Mouse (Mus musculus) leukemia stem cell, adult 10-12 weeks (primary cell): ENCODE data around the gene Itih3. TPM values are rescaled to one million over a fixed set of nuclear protein-coding genes. Genes with fewer than 3 reads are reported as not detected.

Experiments
- polyA plus RNA-seq: library from polyadenylated mRNA; stranded (reverse); fragments of >175 nt; gene quantifications from 2 replicates; pipeline ENCODE4 v1.2.3, GENCODE M21; 2012; ENCODE audit warnings: low replicate concordance

Gene Itih3
- 0.17 TPM in 1 of 2 replicates, not detected in the other for polyA plus RNA-seq

GRCm38 (mm10) chr14:30923375-30924105 is at the start of gene Itih3:
Gene Itih3, minus strand, starts transcription at chr14:30923760.

DNA sequence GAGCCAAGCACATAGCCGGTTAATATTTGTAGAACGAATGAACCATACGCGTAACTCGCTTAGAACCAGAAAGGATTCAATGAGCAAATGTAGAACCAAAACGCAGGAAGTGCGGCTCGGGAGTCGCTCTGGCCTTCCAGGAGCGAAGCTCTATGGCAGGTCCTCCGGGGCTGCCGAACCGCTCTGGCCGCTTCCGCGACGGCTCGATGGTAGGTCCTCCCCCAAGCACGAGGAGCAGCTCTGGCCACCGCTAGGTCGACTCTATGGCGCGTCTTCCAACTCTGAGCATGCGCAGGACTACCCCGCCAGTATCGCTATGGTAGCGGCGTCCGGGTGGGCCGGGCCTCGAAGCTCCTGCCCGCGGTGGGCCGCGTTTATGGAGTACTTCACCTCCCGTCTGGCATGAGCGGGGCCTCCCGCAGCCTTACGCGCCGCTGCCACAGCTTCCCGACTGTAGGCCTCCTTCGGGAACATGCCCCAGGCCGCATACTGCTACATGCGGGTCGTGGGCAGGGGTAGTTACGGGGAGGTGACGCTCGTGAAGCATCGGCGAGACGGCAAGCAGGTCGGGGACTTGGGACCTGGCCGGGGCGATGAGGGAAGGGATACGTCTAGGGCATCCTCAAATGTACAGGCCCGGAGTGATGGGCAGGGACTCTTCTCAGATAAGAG is 27.7 kb upstream of the Itih3 start, which contains the start of gene Nek4:
TSS of gene Nek4 (plus strand) at position 224 of the 672 bp plus-strand sequence.

GRCm38 (mm10) chr14:30943038-30943437 is 19.5 kb upstream of the Itih3 start, which contains the start of gene Itih1:
Gene Itih1, minus strand, starts transcription at chr14:30943289.

DNA sequence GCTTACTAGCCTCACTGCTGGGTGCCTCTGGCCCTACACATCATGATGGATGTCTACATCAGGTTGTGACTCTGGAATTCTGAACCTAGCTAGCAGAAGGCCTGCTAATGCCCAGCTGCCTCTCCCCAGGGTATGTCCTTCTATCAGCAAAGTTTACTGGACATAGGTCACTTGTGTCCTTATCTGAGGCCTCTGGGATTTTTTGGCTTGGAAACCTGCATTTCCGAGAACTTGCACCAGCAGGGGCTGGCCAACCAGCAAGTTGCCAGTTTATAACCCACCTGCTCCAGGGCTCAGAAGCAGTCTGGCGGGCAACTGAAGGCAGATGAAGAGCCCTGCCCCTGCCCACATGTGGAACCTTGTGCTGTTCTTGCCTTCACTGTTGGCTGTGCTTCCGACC is 37.4 kb downstream of the Itih3 start, which contains the start of gene Itih4:
TSS of gene Itih4 (plus strand) at position 273 of the 400 bp plus-strand sequence.

DNA sequence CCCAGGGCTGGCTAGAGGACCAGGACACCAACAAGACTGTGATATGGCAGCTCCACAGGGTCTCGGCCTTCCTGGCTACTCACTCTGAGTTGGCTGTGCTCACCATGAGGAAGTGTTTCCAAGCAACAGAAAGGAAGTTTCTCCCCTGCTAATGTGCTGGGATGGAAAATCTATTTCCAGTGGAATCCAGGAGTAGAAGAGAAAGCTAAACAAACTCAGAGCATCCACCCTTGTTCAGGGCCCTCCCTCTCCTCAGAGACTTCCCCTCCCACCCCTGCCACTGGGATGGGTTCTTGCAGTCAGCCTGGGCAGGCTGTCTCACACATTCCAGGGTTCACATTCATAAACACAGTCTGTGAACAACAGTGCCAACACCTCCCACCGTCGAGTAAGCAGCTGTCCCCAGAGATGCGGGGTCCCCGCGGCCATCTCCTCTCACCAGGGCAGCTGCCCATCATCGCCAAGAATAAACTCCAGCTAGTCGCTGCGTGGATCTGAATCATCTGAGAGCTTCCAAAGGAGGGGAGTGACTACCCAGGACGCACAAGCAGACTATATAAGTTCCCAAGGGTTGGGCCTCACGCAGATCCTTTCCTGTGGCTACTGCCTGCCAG is 44.5 kb downstream of the Itih3 start, which contains the start of gene Mustn1:
TSS of gene Mustn1 (plus strand) at position 243 of the 614 bp plus-strand sequence.

Other genes with a start within 250 kb of the Itih3 start
- gene Sfmbt1, start 208.9 kb downstream of the Itih3 start, polyA plus RNA-seq = 1.1 and 2.0 TPM in 2 replicates
- gene Tmem110, start 98.2 kb downstream of the Itih3 start, polyA plus RNA-seq = 18.3 and 50.0 TPM in 2 replicates
- gene Mustn1, start 44.6 kb downstream of the Itih3 start, polyA plus RNA-seq = not detected in 2 replicates
- not detected in 2 replicates for gene Itih4, start 37.3 kb downstream of the Itih3 start, polyA plus RNA-seq
- not detected in 2 replicates for gene Itih1, start 19.5 kb upstream of the Itih3 start, polyA plus RNA-seq
- 2.5 and 3.4 TPM in 2 replicates for gene Nek4, start 27.6 kb upstream of the Itih3 start, polyA plus RNA-seq
- 2.4 and 4.0 TPM in 2 replicates for gene Glt8d1, start 77.6 kb upstream of the Itih3 start, polyA plus RNA-seq
- gene Spcs1, start 77.9 kb upstream of the Itih3 start, polyA plus RNA-seq = 15.1 and 44.4 TPM in 2 replicates
- 7.6 and 21.7 TPM in 2 replicates for gene Pbrm1, start 95.4 kb upstream of the Itih3 start, polyA plus RNA-seq
- 5.0 and 14.9 TPM in 2 replicates for gene Gnl3, start 95.4 kb upstream of the Itih3 start, polyA plus RNA-seq
- 48.2 and 72.9 TPM in 2 replicates for gene Smim4, start 205.2 kb upstream of the Itih3 start, polyA plus RNA-seq
- 40.8 and 99.2 TPM in 2 replicates for gene Nt5dc2, start 207.3 kb upstream of the Itih3 start, polyA plus RNA-seq
- gene Stab1, start 244.9 kb upstream of the Itih3 start, polyA plus RNA-seq = 2.1 and 4.2 TPM in 2 replicates